Mouse (Mus musculus): Measurements from ENCODE around the gene Abhd14b.

- TF ChIP-seq CTCF (conservative IDR thresholded peaks at IDR 0.05; ENCODE audit: insufficient read depth, insufficient read length, low read depth, low read length) (peak; percentile 80), POLR2A (IDR thresholded peaks at IDR 0.05; ENCODE audit: low read depth, low read length) (peak; percentile 85)
Measured at GRCm38 (mm10) chr9:106448498-106449031, 1.3 kb downstream of the Abhd14b start.
